Mouse (Mus musculus) kidney, adult 2 months (tissue): Measurements from ENCODE around the gene Asrgl1.

Experiments
- CTCF ChIP-seq: fragments of 200-500 bp; conservative IDR thresholded peaks from 2 replicates; pipeline ENCODE4 v1.5.1; 2011; ENCODE audit warnings: low read depth, mild to moderate bottlenecking, control low read depth, low read length, moderate library complexity, mixed read lengths; ENCODE audit not compliant: insufficient read depth, insufficient read length
- POLR2A ChIP-seq: fragments of 200-500 bp; IDR thresholded peaks from one replicate; pipeline ENCODE4 v1.6.1; 2011; ENCODE audit warnings: low read depth, low read length, control low read depth

DNA sequence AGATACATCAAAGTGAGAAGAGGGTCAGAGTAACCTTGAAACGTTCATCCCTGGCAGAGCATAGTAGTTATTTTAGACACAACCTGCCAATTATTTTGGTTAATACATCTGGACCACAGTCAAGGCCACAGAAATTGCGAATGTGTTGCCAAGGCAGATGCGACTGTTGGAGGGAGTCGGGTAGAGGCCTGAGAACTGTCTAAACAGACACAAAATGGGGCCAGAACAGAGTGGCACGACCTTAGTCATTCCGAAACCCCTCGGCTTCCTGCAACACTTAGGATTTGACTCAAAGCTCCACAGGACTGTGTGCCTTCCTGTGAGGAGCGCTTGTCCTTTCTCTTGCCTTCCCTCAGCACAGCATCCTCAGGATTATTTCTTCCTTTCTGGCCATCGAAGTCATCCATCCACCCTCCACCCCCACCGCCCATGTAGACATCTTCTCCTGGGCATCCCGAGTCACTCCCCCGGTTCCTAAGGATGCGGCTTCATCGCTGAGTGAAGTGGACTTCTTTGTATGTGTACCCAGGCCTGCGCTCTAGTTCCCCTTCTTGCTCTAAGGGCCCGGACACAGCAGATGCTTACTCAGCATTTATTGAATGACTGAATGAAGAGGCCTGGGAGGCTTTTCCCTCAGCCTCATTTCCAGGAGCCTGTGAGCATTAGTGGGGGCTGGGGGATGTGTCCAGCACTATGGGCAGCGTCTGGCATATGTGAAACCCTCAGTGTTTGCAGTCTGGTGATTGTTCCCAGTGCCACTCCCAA is 35.0 kb downstream of the Asrgl1 start:
- TF ChIP-seq CTCF (no peak), POLR2A (no peak)
